Mouse (Mus musculus) testis, adult 2 months (tissue): Measurements from ENCODE around the gene Gripap1. TPM values are rescaled to one million over a fixed set of nuclear protein-coding genes. Genes with fewer than 3 reads are reported as not detected.

Experiments used
- H3K27ac ChIP-seq: fragments of 200-500 bp; 2 replicates; pipeline ENCODE4 v1.5.1; 2012; ENCODE audit warnings: low read depth, low read length; ENCODE audit not compliant: control insufficient read depth, insufficient read depth
- H3K27me3 ChIP-seq: fragments of 200-500 bp; 2 replicates; pipeline ENCODE4 v1.6.1; 2012; ENCODE audit warnings: mild to moderate bottlenecking, low read length, moderate library complexity; ENCODE audit not compliant: control insufficient read depth, insufficient read depth
- H3K36me3 ChIP-seq: fragments of 200-500 bp; 2 replicates; pipeline ENCODE4 v1.6.1; 2012; ENCODE audit warnings: mild to moderate bottlenecking, low read length; ENCODE audit not compliant: control insufficient read depth, insufficient read depth
- H3K4me1 ChIP-seq: fragments of 200-500 bp; 2 replicates; pipeline ENCODE4 v1.6.1; 2012; ENCODE audit warnings: low read length; ENCODE audit not compliant: control insufficient read depth, insufficient read depth
- H3K4me3 ChIP-seq: fragments of 200-500 bp; 2 replicates; pipeline ENCODE4 v1.5.1; 2012; ENCODE audit warnings: low read depth, mild to moderate bottlenecking, low read length, moderate library complexity, mixed read lengths; ENCODE audit not compliant: control insufficient read depth
- CTCF ChIP-seq: fragments of 200-500 bp; IDR thresholded peaks from 2 replicates; pipeline ENCODE4 v1.5.1; 2012; ENCODE audit warnings: low read depth, mild to moderate bottlenecking, inconsistent platforms, low read length, moderate library complexity; ENCODE audit not compliant: control insufficient read depth, insufficient read depth, insufficient replicate concordance
- POLR2A ChIP-seq: fragments of 200-500 bp; IDR thresholded peaks from 2 replicates; pipeline ENCODE4 v1.6.1; 2012; ENCODE audit warnings: low read depth, mild to moderate bottlenecking, inconsistent platforms, low read length, moderate library complexity; ENCODE audit not compliant: control insufficient read depth
- polyA plus RNA-seq: library from polyadenylated mRNA; depleted of rRNA; stranded (reverse); fragments of >200 nt; gene quantifications from 2 replicates; pipeline ENCODE4 v1.2.3, GENCODE M21; 2012; rRNA removed

Gene Gripap1
- polyA plus RNA-seq, 1 experiment, result 11.3 TPM

DNA sequence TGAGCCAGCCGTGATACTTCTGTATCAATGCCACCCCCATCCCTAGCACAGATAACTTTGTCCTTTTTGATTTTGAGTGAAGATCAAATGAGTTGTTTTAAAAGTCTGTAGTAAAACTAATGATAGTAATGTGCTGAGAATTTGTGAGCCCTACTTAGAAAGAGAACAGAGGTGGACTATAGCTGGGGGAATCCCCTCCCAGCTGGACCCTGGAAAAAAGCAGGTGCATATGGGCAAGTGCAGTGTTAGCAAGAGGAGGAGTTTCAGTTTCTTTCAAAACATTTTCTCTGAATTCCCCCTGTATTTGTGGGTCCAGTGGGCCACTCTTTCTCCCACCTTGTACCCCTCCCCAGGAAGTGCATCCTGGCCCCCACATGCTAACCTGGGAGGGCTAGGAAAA, 73.6 kb downstream of the Gripap1 start:
- no peak for TF ChIP-seq POLR2A
- TF ChIP-seq CTCF, result no peak
- H3K27ac ChIP-seq, result no peak overlapping the region
- no peaks in the 10 kb centered on the region for H3K36me3 ChIP-seq
- H3K4me1 ChIP-seq, result no peaks in the 10 kb centered on the region
- no peak overlapping the region for H3K4me3 ChIP-seq
- H3K27me3 ChIP-seq, result no peaks in the 10 kb centered on the region

DNA sequence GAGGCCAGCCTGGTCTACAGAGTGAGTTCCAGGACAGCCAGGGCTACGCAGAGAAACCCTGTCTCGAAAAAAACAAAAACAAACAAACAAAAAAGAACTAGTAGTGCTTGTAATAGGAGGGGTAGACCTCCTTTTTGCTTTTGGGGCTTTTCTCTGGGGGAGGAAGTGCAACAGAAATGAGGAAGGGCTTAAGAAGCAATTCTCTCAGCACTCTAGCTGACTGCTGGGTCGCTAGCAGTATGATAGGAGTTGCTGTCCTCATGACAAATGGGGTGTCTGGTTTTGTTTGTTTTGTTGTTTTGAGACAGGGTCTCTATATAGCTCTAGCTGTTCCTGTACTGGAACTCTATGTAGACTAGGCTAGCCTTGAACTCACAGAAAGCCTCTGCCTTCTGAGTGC, 75.0 kb downstream of the Gripap1 start:
- TF ChIP-seq POLR2A, result no peak
- TF ChIP-seq CTCF, result no peak
- Histone ChIP-seq H3K4me1 (no peaks in the 10 kb centered on the region), H3K27me3 (no peaks in the 10 kb centered on the region), H3K36me3 (no peaks in the 10 kb centered on the region), H3K27ac (no peak overlapping the region), H3K4me3 (no peak overlapping the region)

DNA sequence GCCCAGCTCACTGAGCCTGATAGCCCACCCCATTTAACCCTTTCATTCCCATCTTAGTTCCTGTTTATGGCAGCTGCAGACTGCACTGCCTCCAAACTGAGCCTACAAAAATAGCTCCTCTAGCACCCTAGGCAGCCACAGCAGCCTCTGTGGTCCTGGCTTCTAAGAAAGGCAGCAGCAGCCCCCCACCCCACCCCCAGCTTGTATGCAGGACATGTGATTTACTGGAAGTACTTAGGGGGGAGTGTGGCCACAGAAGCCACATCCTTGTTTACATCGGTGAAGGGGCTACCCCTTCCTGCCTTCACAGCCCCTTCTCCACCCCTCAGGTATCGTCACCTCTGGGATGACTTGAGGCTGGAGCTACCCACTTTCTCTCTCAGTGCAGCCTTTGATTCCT, 75.8 kb downstream of the Gripap1 start:
- TF ChIP-seq CTCF (no peak), POLR2A (no peak)
- Histone ChIP-seq H3K36me3 (no peaks in the 10 kb centered on the region), H3K27me3 (no peaks in the 10 kb centered on the region), H3K4me1 (no peaks in the 10 kb centered on the region), H3K27ac (no peak overlapping the region), H3K4me3 (no peak overlapping the region)

DNA sequence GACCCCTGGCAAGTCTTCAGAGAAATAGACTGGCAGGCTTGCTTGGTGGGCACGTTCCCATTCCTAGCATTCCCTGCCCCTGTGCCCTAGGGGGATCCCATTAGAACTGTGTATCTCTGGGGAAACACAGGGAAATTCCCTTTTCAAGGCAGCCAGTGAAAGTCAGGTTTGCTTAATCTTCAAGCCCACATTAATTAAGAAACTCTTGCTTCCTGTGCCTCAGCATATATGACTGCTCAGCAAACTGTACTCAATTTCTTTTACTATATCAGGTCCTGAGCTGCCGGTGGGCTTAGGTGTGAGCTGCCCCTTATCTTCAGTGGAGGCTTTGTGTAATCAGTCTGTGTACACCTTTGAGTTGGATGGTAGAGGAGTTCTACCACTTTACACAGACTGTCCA, 76.2 kb downstream of the Gripap1 start:
- no peak for TF ChIP-seq CTCF
- TF ChIP-seq POLR2A, result no peak
- Histone ChIP-seq H3K36me3 (no peaks in the 10 kb centered on the region), H3K27me3 (no peaks in the 10 kb centered on the region), H3K4me3 (no peak overlapping the region), H3K4me1 (no peaks in the 10 kb centered on the region), H3K27ac (no peak overlapping the region)

DNA sequence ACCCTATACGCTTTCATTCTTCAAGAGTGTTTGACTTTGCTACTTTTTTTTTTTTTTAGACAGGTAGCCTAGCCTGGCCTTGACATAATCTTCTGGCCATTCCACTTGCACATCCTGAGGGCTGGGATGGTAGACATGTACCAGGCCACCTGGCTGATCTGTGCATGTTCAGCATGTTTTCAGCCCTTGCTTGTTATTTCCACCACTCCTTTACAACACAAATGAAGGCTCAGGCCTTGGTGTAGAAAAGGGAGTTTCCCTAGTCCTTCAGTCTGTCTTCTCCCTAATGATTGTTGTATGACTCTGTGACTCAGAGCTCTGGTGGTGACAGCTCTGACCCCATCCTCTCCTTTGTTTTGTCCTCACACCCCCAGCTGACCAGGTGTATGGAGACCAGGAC, 77.6 kb downstream of the Gripap1 start:
- H3K27me3 ChIP-seq, result no peaks in the 10 kb centered on the region
- H3K4me3 ChIP-seq, result no peak overlapping the region
- TF ChIP-seq POLR2A, result no peak
- TF ChIP-seq CTCF, result no peak
- no peaks in the 10 kb centered on the region for H3K4me1 ChIP-seq
- no peaks in the 10 kb centered on the region for H3K36me3 ChIP-seq
- no peak overlapping the region for H3K27ac ChIP-seq

DNA sequence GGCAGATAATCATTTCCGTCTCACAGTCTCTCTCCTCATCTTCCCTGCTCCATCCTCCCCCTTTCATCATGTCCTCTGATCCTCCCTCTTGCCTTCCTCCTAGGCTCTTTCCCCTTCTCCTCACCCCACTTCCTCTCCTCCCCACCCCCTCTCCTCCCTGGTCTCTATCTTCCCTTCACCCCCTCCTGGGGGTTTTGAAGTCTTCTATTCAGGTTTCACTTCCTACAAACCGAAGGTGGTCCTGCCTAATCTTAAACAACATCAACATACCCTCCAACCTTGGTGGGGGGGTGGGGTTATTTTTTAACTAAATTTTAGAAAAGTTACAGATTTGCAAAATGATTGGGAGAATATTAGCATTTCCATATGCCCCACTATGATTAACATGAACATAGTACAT, 78.9 kb downstream of the Gripap1 start:
- no peak for TF ChIP-seq CTCF
- Histone ChIP-seq H3K4me3 (no peak overlapping the region), H3K27me3 (no peaks in the 10 kb centered on the region), H3K4me1 (no peaks in the 10 kb centered on the region; the same call in 1 of the 2 replicates), H3K36me3 (no peaks in the 10 kb centered on the region), H3K27ac (no peak overlapping the region)

DNA sequence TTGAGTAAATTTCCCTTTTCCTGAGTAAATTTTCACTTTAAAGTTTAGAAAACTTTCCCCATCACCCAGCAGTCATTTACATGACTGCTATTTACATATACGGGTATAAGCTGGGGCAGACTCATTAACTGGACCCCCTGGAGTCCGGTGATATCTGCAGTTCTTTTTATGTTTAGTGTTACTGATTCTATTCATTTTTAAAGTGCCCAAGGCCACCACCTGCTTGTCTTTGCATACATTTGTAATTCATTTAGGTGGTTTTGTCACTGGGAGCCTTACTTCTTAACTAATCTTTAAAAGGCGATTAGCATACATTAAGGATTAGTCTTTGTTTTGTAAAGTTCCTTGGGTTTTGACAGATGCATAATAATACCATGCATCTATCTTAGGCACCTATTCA, 80.3 kb downstream of the Gripap1 start:
- TF ChIP-seq POLR2A, result no peak
- no peak for TF ChIP-seq CTCF
- Histone ChIP-seq H3K4me3 (no peak overlapping the region), H3K27me3 (no peaks in the 10 kb centered on the region), H3K27ac (no peak overlapping the region), H3K36me3 (no peaks in the 10 kb centered on the region), H3K4me1 (no peaks in the 10 kb centered on the region; the same call in 1 of the 2 replicates)

Other genes with a start within 250 kb of the Gripap1 start
- 0.23 and 0.26 TPM in 2 replicates for gene Foxp3, start 216.1 kb upstream of the Gripap1 start, polyA plus RNA-seq
- gene Ppp1r3f, start 215.5 kb upstream of the Gripap1 start, polyA plus RNA-seq, result 3.0 and 3.1 TPM in 2 replicates
- gene Ccdc22, start 184.2 kb upstream of the Gripap1 start, polyA plus RNA-seq, result 1.4 and 1.8 TPM in 2 replicates
- gene Cacna1f, start 182.7 kb upstream of the Gripap1 start, polyA plus RNA-seq, result 0.09 and 0.11 TPM in 2 replicates
- 0.28 and 0.33 TPM in 2 replicates for gene Syp, start 151.3 kb upstream of the Gripap1 start, polyA plus RNA-seq
- gene Prickle3, start 132.5 kb upstream of the Gripap1 start, polyA plus RNA-seq, result 1.1 and 1.5 TPM in 2 replicates
- gene Plp2, start 118.4 kb upstream of the Gripap1 start, polyA plus RNA-seq, result 6.2 and 12.9 TPM in 2 replicates
- gene Magix, start 108.5 kb upstream of the Gripap1 start, polyA plus RNA-seq, result 0.17 and 0.21 TPM in 2 replicates
- gene Gpkow, start 92.6 kb upstream of the Gripap1 start, polyA plus RNA-seq, result 3.8 and 4.0 TPM in 2 replicates
- gene Wdr45, start 75.4 kb upstream of the Gripap1 start, polyA plus RNA-seq, result 8.0 and 9.4 TPM in 2 replicates
- gene Gm45208, start 67.5 kb upstream of the Gripap1 start, polyA plus RNA-seq, result 0.32 and 0.40 TPM in 2 replicates
- gene Praf2, start 61.3 kb upstream of the Gripap1 start, polyA plus RNA-seq, result 1.5 and 2.8 TPM in 2 replicates
- 1.8 and 3.2 TPM in 2 replicates for gene Ccdc120, start 38.9 kb upstream of the Gripap1 start, polyA plus RNA-seq
- 11.9 and 14.2 TPM in 2 replicates for gene Tfe3, start 27.2 kb upstream of the Gripap1 start, polyA plus RNA-seq
- 0.79 and 1.3 TPM in 2 replicates for gene Kcnd1, start 32.5 kb downstream of the Gripap1 start, polyA plus RNA-seq
- gene Otud5, start 51.6 kb downstream of the Gripap1 start, polyA plus RNA-seq, result 7.0 and 8.2 TPM in 2 replicates
- gene Pim2, start 88.5 kb downstream of the Gripap1 start, polyA plus RNA-seq, result 4.5 and 4.6 TPM in 2 replicates
- gene Slc35a2, start 94.3 kb downstream of the Gripap1 start, polyA plus RNA-seq, result 19.8 and 22.3 TPM in 2 replicates
- 6.9 and 7.2 TPM in 2 replicates for gene Pqbp1, start 109.5 kb downstream of the Gripap1 start, polyA plus RNA-seq
- gene Timm17b, start 109.6 kb downstream of the Gripap1 start, polyA plus RNA-seq, result 19.0 and 21.0 TPM in 2 replicates
- gene Gm10491, start 118.1 kb downstream of the Gripap1 start, polyA plus RNA-seq, result not detected in 2 replicates
- gene Gm10490, start 119.8 kb downstream of the Gripap1 start, polyA plus RNA-seq, result not detected in 2 replicates
- gene Pcsk1n, start 130.1 kb downstream of the Gripap1 start, polyA plus RNA-seq, result 8.2 and 10.0 TPM in 2 replicates
- gene Eras, start 138.8 kb downstream of the Gripap1 start, polyA plus RNA-seq, result 0.32 and 0.41 TPM in 2 replicates
- 63.1 and 65.4 TPM in 2 replicates for gene Hdac6, start 158.1 kb downstream of the Gripap1 start, polyA plus RNA-seq
- 16.8 and 22.1 TPM in 2 replicates for gene Gata1, start 188.3 kb downstream of the Gripap1 start, polyA plus RNA-seq
- gene Glod5, start 228.7 kb downstream of the Gripap1 start, polyA plus RNA-seq, result not detected in 2 replicates